Comparison of ENCODE assay signal across 23 mouse cellular contexts in the genomic region with DNA sequence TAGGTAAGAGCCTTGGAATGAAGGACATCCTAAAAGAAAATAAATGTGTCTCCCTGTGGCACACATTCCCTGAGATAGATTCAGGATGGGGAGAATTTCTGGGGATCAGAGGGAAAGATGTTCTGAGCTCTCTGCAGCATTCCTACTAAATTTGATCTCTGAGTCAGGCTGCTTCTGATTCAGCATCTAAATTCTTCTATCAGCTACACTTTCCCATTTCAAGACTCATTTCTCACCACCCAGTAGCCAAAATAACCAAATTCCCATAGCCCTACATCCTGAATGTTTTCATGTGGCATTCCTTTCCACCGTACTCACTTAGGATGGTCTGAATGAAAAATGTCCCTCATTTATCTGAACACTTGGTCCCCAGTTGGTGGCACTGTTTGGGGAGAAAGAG.
DNase-seq lines count a peak whose midpoint lies in the region; TF ChIP-seq lines count a peak whose summit lies in the region.
"Had no signal": no experiment of that assay in that cellular context is flagged by ENCODE, and none has a peak within 500 bp of the region (broad histone marks: within the 10 kb centered on the region; RNA-seq: fewer than 3 reads in every experiment).

No protein-coding gene starts in this region.

- no peaks in the 10 kb centered on the region for H3K9me3 ChIP-seq in embryonic facial prominence, embryonic 10.5 days
- H3K9me3 ChIP-seq: embryonic facial prominence, embryonic 12.5 days; forebrain, embryonic 10.5 days; forebrain, embryonic 12.5 days had no signal

- H3K27ac ChIP-seq in left cerebral cortex, adult 2 months: peak overlapping the region; percentile 58
- peak overlapping the region; percentile 74 for H3K27ac ChIP-seq in embryonic fibroblast, embryonic 13.5 days (ENCODE audit: insufficient read depth, low read length)
- no peak overlapping the region for H3K27ac ChIP-seq in embryonic facial prominence, embryonic 10.5 days (replicated peaks)
- H3K27ac ChIP-seq: embryonic facial prominence, embryonic 12.5 days; forebrain, embryonic 10.5 days; forebrain, embryonic 12.5 days; gastrocnemius, adult 2 months had no signal

- H3K27me3 ChIP-seq in embryonic facial prominence, embryonic 10.5 days (replicated peaks; ENCODE audit: low read depth, poor library complexity, severe bottlenecking): no peaks in the 10 kb centered on the region
- H3K27me3 ChIP-seq: embryonic facial prominence, embryonic 12.5 days; forebrain, embryonic 12.5 days had no signal

- intact Hi-C loops in left cerebral cortex, adult 2 months (cut with DNase I): no loop called here

- no peak for DNase-seq in left cerebral cortex, adult 2 months (ENCODE audit: extremely low spot score in 1 of 2, low spot score in 2 of 2)
- no peak for DNase-seq in left cerebral cortex, adult 18-20 months (ENCODE audit: low spot score in 2 of 2)
- DNase-seq in 3T3-L1 (ENCODE audit: low read depth, low spot score): peak; percentile 67
- peak; percentile 3 for DNase-seq in NIH3T3 (ENCODE audit: low read depth)
- DNase-seq in embryonic facial prominence, embryonic 10.5 days (ENCODE audit: low spot score): no peak
- DNase-seq in thymus, postnatal 10 days (ENCODE audit: low spot score in 2 of 2): no peak
- DNase-seq in adrenal gland, postnatal 10 days: no peak
- DNase-seq: adrenal gland, adult 2 months; adrenal gland, postnatal 14 days; adrenal gland, postnatal 36 days; cerebellum, adult 11 months; cerebellum, adult 18-20 months; cerebellum, adult 8-10 months; cerebellum, adult 9-11 months; cerebellum, postnatal 14 days; cerebellum, postnatal 36 days; embryo, embryonic 11 days; gastrocnemius, adult 2 months had no signal

- no peak for TF ChIP-seq POLR2A in embryonic fibroblast, embryonic 13.5 days (IDR thresholded peaks at IDR 0.05; ENCODE audit: low read depth, low read length)

- no peak overlapping the region for H3K4me3 ChIP-seq in left cerebral cortex, adult 2 months
- no peak overlapping the region for H3K4me3 ChIP-seq in embryonic fibroblast, embryonic 13.5 days (ENCODE audit: insufficient read depth, low read length)
- no peak overlapping the region for H3K4me3 ChIP-seq in embryonic facial prominence, embryonic 10.5 days
- H3K4me3 ChIP-seq: embryonic facial prominence, embryonic 12.5 days; erythroblast, embryonic 14.5 days; forebrain, embryonic 10.5 days; forebrain, embryonic 12.5 days; gastrocnemius, adult 2 months had no signal

- no peak; the same call in 1 of the 2 replicates for TF ChIP-seq CTCF in left cerebral cortex, adult 2 months (IDR thresholded peaks at IDR 0.05)
- no peak for TF ChIP-seq CTCF in embryonic fibroblast, embryonic 13.5 days (IDR thresholded peaks at IDR 0.05; ENCODE audit: borderline replicate concordance, insufficient read depth, low read length)

- 92% methylated on average over 1 of the region's 1 CpGs for WGBS in embryonic facial prominence, embryonic 10.5 days

- H3K4me1 ChIP-seq in embryonic fibroblast, embryonic 13.5 days (ENCODE audit: control insufficient read depth, insufficient read depth, low read length): no peaks in the 10 kb centered on the region
- H3K4me1 ChIP-seq in embryonic facial prominence, embryonic 10.5 days: no peaks in the 10 kb centered on the region
- H3K4me1 ChIP-seq: embryonic facial prominence, embryonic 12.5 days; forebrain, embryonic 10.5 days; forebrain, embryonic 12.5 days had no signal

- no peaks in the 10 kb centered on the region for H3K36me3 ChIP-seq in embryonic facial prominence, embryonic 10.5 days (replicated peaks)
- H3K36me3 ChIP-seq: embryonic facial prominence, embryonic 12.5 days; forebrain, embryonic 10.5 days; forebrain, embryonic 12.5 days had no signal

Comparison
In these comparisons a context has a peak if more than half of its experiments do, and no peak if none do; other contexts are left out.
1. DNase-seq: peak in 3T3-L1 (single experiment) and NIH3T3 (single experiment); none in left cerebral cortex, adult 2 months (0 of 2), left cerebral cortex, adult 18-20 months (0 of 2), embryonic facial prominence, embryonic 10.5 days (single experiment), thymus, postnatal 10 days (0 of 2) and adrenal gland, postnatal 10 days (single experiment).